Mouse (Mus musculus) layer of hippocampus, postnatal 10 days (tissue): Measurements from ENCODE around the gene Gm17949. TPM values are rescaled to one million over a fixed set of nuclear protein-coding genes. Genes with fewer than 3 reads are reported as not detected.
A peak's percentile ranks its signal among the peaks of the same experiment; 100 is the strongest.
"Not testable (repeated sequence)": the region's sequence is repeated elsewhere in the genome, so short reads cannot be mapped to it uniquely, and the experiment has no call there.

Experiments
- DNase-seq, 2 experiments: peaks; one replicate each; pipeline ENCODE4 v3.0.0; 2021; ENCODE audit warnings: low spot score in 2 of 2
- total RNA-seq, 2 experiments: library from RNA; stranded (reverse); gene quantifications; 2 replicates each; pipeline ENCODE4 v1.2.3; 2021

The Gm17949 gene
- total RNA-seq, 2 experiments from 2014 or later: 0.41 TPM; not detected in 1

- no peak for DNase-seq
Measured at GRCm38 (mm10) chr17:57032854-57033253, 21.6 kb downstream of the Gm17949 start.

GRCm38 (mm10) chr17:57038978-57039377, 27.7 kb downstream of the Gm17949 start:
- no peak for DNase-seq

GRCm38 (mm10) chr17:57041554-57041953, 30.3 kb downstream of the Gm17949 start, which contains the start of gene Slc25a41:
Gene Slc25a41 (minus strand): TSS chr17:57041654.
- no peak for DNase-seq

GRCm38 (mm10) chr17:57047406-57047805, 36.1 kb downstream of the Gm17949 start:
- DNase-seq: no peak

GRCm38 (mm10) chr17:57048816-57049215, 37.5 kb downstream of the Gm17949 start:
- no peak for DNase-seq

- not testable (repeated sequence) for DNase-seq
Measured at GRCm38 (mm10) chr17:57051679-57052078, 40.4 kb downstream of the Gm17949 start.

- no peak for DNase-seq
Measured at GRCm38 (mm10) chr17:57056246-57056645, 45.0 kb downstream of the Gm17949 start.

GRCm38 (mm10) chr17:57058891-57059485, 47.7 kb downstream of the Gm17949 start, which contains the start of gene Crb3:
Gene Crb3 (plus strand): TSS chr17:57059105.
- peak; percentile 52 to 64 for DNase-seq

- peak; percentile 80 to 84 for DNase-seq
Measured at GRCm38 (mm10) chr17:57059486-57059977, 48.3 kb downstream of the Gm17949 start, which contains the start of gene Slc25a23. Gene Slc25a23 (minus strand): TSS chr17:57059863.

GRCm38 (mm10) chr17:57060231-57060801, 49.0 kb downstream of the Gm17949 start:
- DNase-seq: peak; percentile 96

- DNase-seq: no peak
Measured at GRCm38 (mm10) chr17:57061069-57061468, 49.8 kb downstream of the Gm17949 start.

GRCm38 (mm10) chr17:57062011-57062521, 50.8 kb downstream of the Gm17949 start:
- no peak for DNase-seq

GRCm38 (mm10) chr17:57062548-57062947, 51.3 kb downstream of the Gm17949 start:
- DNase-seq: no peak

GRCm38 (mm10) chr17:57063031-57063430, 51.8 kb downstream of the Gm17949 start:
- DNase-seq: no peak

- DNase-seq: no peak
Measured at GRCm38 (mm10) chr17:57066908-57067307, 55.6 kb downstream of the Gm17949 start.

GRCm38 (mm10) chr17:57070272-57070671, 59.0 kb downstream of the Gm17949 start:
- no peak for DNase-seq

GRCm38 (mm10) chr17:57070699-57071098, 59.4 kb downstream of the Gm17949 start:
- no peak for DNase-seq

Other genes starting within 250 kb of the Gm17949 start
- gene Dus3l, start 246.7 kb upstream of the Gm17949 start, total RNA-seq: 10 to 100 TPM; 66.7 to 72.0 TPM
- under 1 TPM; 0.27 to 0.71 TPM for gene Prr22, start 241.2 kb upstream of the Gm17949 start, total RNA-seq
- 1 to 10 TPM; 4.1 to 4.4 TPM for gene Rfx2, start 180.5 kb upstream of the Gm17949 start, total RNA-seq
- gene Acsbg2, start 137.0 kb upstream of the Gm17949 start, total RNA-seq: not detected
- gene 1700061G19Rik, start 136.0 kb upstream of the Gm17949 start, total RNA-seq: under 1 TPM; 0.11 to 0.39 TPM
- gene Mllt1, start 76.1 kb upstream of the Gm17949 start, total RNA-seq: 10 to 100 TPM; 68.7 to 72.0 TPM
- not detected for gene Acer1, start 29.3 kb upstream of the Gm17949 start, total RNA-seq
- gene Clpp, start 21.2 kb upstream of the Gm17949 start, total RNA-seq: 10 to 100 TPM; 55.7 to 56.0 TPM
- 10 to 100 TPM; 27.8 to 34.0 TPM for gene Alkbh7, start 14.1 kb upstream of the Gm17949 start, total RNA-seq
- gene Pspn, start 11.5 kb upstream of the Gm17949 start, total RNA-seq: not detected
- 10 to 100 TPM; 45.0 to 47.4 TPM for gene Gtf2f1, start 181 bp upstream of the Gm17949 start, total RNA-seq
- 100 to 1,000 TPM; 105 to 116 TPM for gene Khsrp, start 20.1 kb downstream of the Gm17949 start, total RNA-seq
- gene Slc25a41, start 30.2 kb downstream of the Gm17949 start, total RNA-seq: not detected
- gene Crb3, start 47.6 kb downstream of the Gm17949 start, total RNA-seq: 1 to 10 TPM in 1 of 2 experiments, under 1 TPM in 1; 0.45 to 1.1 TPM
- 100 to 1,000 TPM; 308 to 317 TPM for gene Slc25a23, start 48.4 kb downstream of the Gm17949 start, total RNA-seq
- 1 to 10 TPM; 1.2 to 1.9 TPM for gene Dennd1c, start 67.0 kb downstream of the Gm17949 start, total RNA-seq
- 100 to 1,000 TPM; 487 to 549 TPM for gene Tubb4a, start 76.3 kb downstream of the Gm17949 start, total RNA-seq
- 1 to 10 TPM in 1 of 2 experiments, under 1 TPM in 1; 0.75 to 1.0 TPM for gene Tnfsf9, start 93.9 kb downstream of the Gm17949 start, total RNA-seq
- gene Cd70, start 138.3 kb downstream of the Gm17949 start, total RNA-seq: under 1 TPM in 1 of 2 experiments, not detected in 1; 0.42 TPM
- not detected for gene Tnfsf14, start 182.7 kb downstream of the Gm17949 start, total RNA-seq
- gene C3, start 216.7 kb downstream of the Gm17949 start, total RNA-seq: 1 to 10 TPM; 2.7 to 2.8 TPM
- 10 to 100 TPM; 15.0 to 16.3 TPM for gene Gpr108, start 237.0 kb downstream of the Gm17949 start, total RNA-seq
- gene Trip10, start 238.0 kb downstream of the Gm17949 start, total RNA-seq: 1 to 10 TPM; 6.6 to 8.0 TPM